Mouse (Mus musculus) subcutaneous adipose tissue, adult 2 months (tissue): Measurements from ENCODE around the gene Higd1b. TPM values are rescaled to one million over a fixed set of nuclear protein-coding genes. Genes with fewer than 3 reads are reported as not detected.

Experiments used
- polyA plus RNA-seq: library from polyadenylated mRNA; depleted of rRNA; stranded (reverse); fragments of >200 nt; gene quantifications from 2 replicates; pipeline ENCODE4 v1.2.3, GENCODE M21; 2012; ENCODE audit warnings: low replicate concordance; rRNA removed

Gene Higd1b
- 18.1 and 21.9 TPM in 2 replicates for polyA plus RNA-seq

DNA sequence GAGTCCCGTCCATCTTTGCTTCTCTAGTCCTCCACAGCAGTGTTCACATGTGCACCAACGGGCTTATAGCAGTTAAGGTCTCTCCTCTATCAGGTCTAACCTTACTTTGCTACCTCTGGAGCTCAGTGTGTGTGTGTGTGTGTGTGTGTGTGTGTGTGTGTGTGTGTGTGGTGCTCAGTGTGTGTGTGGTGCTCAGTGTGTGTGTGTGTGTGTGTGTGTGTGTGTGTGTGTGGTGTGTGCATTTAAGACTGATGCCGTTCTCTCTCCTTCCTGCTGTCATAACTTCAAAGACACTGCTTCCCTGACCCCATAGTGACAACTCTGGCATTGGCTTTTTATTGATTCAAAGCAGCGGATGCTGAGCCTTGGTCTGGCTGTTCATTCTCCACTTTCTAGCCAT is at the start of gene Higd1b:
Higd1b (plus strand) TSS at position 301 of the 400 bp plus-strand sequence.

DNA sequence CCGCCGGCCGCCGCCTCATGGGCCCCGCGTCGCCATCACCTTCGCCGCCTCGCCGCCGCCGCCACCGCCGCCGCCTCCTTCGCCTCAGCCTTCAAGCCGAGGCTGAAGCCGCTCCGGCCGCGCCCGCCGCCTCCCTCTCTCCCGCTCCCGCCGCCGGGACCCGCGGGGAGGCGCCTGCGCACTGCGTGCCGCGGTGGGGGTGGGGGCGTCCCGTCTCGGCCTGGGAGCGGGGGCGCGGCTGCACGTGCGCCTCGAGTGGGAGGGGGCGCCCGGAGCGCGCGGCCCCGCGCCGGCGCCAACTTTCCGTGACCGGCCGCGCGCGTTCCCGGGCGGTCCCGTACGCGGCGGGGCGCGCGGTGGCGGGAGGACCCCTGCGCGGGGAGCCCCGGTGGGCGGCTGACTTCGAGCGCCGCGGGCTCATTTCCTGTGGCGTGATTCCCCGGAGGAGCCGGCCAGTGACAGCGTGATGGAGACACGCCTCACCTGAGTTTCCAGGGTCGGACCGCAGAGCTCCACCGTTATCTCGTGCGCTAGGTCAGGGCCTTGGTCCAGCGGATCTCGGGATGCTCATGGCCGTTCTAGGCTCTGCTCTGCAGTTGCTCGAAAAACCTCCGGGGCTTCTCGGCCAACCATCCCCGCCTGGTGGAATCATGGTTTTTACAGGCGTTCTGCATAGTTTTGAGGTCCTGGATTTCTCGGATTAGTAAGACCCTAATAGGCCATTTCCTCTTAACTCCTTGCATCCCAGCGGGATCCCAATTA is 16.4 kb upstream of the Higd1b start, which contains the start of gene Gjc1:
Gjc1 (minus strand) TSS at position 680 of the 762 bp plus-strand sequence.

DNA sequence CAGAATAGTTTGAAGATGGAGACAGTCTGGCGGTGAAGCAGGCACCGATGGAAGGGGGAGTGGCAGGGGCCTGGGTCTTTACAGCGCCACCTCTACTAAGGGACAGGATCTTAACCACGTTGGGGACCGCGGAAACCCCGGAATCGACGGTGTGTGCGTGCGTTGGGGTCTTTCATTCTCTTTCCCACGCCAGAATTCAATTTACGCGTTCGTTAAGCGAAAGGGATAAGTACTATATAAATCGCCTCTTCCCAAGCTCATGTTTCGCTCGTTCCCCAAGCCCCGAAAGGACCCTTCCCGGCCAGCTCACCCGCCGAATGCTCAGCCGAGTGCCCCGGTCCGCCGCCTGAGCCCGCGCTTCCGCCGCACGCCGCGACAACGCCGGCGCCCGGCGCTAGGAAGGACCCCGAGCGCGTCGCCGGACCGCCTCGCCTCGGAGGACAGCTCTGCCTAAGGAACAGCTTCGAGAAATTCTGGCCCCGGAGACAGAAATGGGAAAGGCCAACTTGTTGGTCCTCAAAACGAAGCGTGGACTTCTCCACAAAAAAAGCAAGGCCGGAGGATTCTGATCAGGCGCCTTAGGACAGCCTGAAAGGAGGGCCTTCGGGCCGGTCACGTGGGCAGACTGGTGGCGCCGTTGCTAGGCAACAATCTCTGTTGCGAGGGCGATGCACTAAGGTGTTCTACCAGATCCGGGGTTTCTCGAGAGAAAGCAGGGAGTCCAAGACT is 45.1 kb downstream of the Higd1b start, which contains the start of the genes Eftud2 and Ccdc103:
Eftud2 (minus strand) TSS at position 401 of the 729 bp plus-strand sequence.
Ccdc103 (plus strand) TSS at position 620 of the 729 bp plus-strand sequence.

DNA sequence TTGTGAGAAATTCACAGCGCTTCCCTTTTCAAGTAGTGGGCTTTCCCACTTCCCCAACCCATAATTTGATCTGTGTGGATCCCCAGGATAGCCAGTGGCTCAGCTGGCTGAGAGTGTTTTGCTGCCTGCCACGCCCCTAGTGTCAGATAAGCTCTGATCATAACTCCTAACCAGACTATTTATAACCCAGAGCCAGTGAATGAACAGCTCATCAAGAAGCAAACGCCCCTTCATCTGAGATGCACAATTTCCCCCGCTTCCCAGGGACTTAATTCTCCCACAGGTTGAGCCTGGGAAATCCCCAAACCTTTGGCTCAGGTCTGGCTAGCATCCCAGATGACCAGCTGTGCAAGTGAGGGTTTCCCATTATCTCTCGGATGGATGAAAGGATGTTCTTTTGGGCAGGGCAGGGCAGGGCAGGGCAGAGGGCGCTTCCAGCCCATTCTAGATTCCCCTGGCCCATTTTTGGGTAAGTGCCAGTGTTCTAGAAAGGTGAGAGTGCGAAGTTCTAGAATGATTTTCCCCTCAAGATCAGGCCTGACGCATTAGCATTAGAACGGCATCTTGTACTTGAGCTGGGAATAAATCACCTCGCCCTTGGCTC is 49.1 kb downstream of the Higd1b start, which contains the start of gene Fam187a:
Fam187a (plus strand) TSS at position 554 of the 604 bp plus-strand sequence.

Other genes with a start within 250 kb of the Higd1b start
- 14.0 and 112 TPM in 2 replicates for gene Fzd2, start 231.5 kb upstream of the Higd1b start, polyA plus RNA-seq
- gene Meioc, start 172.1 kb upstream of the Higd1b start, polyA plus RNA-seq = not detected in 2 replicates
- 9.4 and 9.5 TPM in 2 replicates for gene Ccdc43, start 138.1 kb upstream of the Higd1b start, polyA plus RNA-seq
- 4.0 and 13.2 TPM in 2 replicates for gene Adam11, start 74.4 kb upstream of the Higd1b start, polyA plus RNA-seq
- 26.2 and 29.0 TPM in 2 replicates for gene Gjc1, start 16.1 kb upstream of the Higd1b start, polyA plus RNA-seq
- gene Eftud2, start 45.1 kb downstream of the Higd1b start, polyA plus RNA-seq = 68.8 and 102 TPM in 2 replicates
- gene Ccdc103, start 45.4 kb downstream of the Higd1b start, polyA plus RNA-seq = 0.10 and 0.22 TPM in 2 replicates
- gene Fam187a, start 49.3 kb downstream of the Higd1b start, polyA plus RNA-seq = not detected in 2 replicates
- gene Gfap, start 65.1 kb downstream of the Higd1b start, polyA plus RNA-seq = 0.06 and 2.0 TPM in 2 replicates
- gene Kif18b, start 89.3 kb downstream of the Higd1b start, polyA plus RNA-seq = 0.70 and 5.4 TPM in 2 replicates
- 1.4 TPM in 1 of 2 replicates, not detected in the other for gene C1ql1, start 110.8 kb downstream of the Higd1b start, polyA plus RNA-seq
- 62.6 and 79.6 TPM in 2 replicates for gene Nmt1, start 192.3 kb downstream of the Higd1b start, polyA plus RNA-seq
- 73.9 and 113 TPM in 2 replicates for gene Dcakd, start 192.5 kb downstream of the Higd1b start, polyA plus RNA-seq